Mouse (Mus musculus): ENCODE measurements around the gene Otoa. TPM values are rescaled to one million over a fixed set of nuclear protein-coding genes. Genes with fewer than 3 reads are reported as not detected.

The Otoa gene
- polyA plus RNA-seq, 1 experiment from 2014 or later, result 0.12 TPM

GRCm38 (mm10) chr7:121045671-121046453 lies 35.6 kb upstream of the Otoa start:
- Histone ChIP-seq H3K9ac (ENCODE audit: low read length) (no peak overlapping the region), H3K27ac (ENCODE audit: low read length) (no peak overlapping the region), H3K4me3 (ENCODE audit: low read length) (no peak overlapping the region), H3K36me3 (ENCODE audit: control insufficient read depth, insufficient read depth) (0 out of 2 replicates have a peak, but pooled peaks cover 5% of the 10 kb centered on the region), H3K4me1 (ENCODE audit: control insufficient read depth, insufficient read depth, low read length) (peaks cover 17% of the 10 kb centered on the region), H3K27me3 (ENCODE audit: control insufficient read depth, insufficient read depth, low read length) (no peaks in the 10 kb centered on the region), H3K4me2 (ENCODE audit: low read depth, low read length) (no peak overlapping the region), H3K9me3 (replicated peaks; ENCODE audit: control insufficient read depth, low read length) (no peaks in the 10 kb centered on the region)
- ATAC-seq (replicated peaks; ENCODE audit: extremely low read depth, insufficient read depth, low FRiP score), result no peak
- 83% methylated on average over 6 of the region's 6 CpGs for WGBS

GRCm38 (mm10) chr7:121047624-121048023 lies 33.8 kb upstream of the Otoa start:
- Histone ChIP-seq H3K36me3 (ENCODE audit: control insufficient read depth, insufficient read depth) (peaks cover 10% of the 10 kb centered on the region), H3K4me1 (ENCODE audit: control insufficient read depth, insufficient read depth, low read length) (peaks cover 9% of the 10 kb centered on the region), H3K4me3 (ENCODE audit: low read length) (no peak overlapping the region), H3K9ac (ENCODE audit: low read length) (no peak overlapping the region), H3K9me3 (replicated peaks; ENCODE audit: control insufficient read depth, low read length) (no peaks in the 10 kb centered on the region), H3K27me3 (ENCODE audit: control insufficient read depth, insufficient read depth, low read length) (no peaks in the 10 kb centered on the region), H3K4me2 (ENCODE audit: low read depth, low read length) (no peak overlapping the region), H3K27ac (ENCODE audit: low read length) (no peak overlapping the region)
- no peak for ATAC-seq (replicated peaks; ENCODE audit: extremely low read depth, insufficient read depth, low FRiP score)
- 89% methylated on average over 2 of the region's 2 CpGs for WGBS

GRCm38 (mm10) chr7:121053071-121053470 lies 28.4 kb upstream of the Otoa start:
- H3K4me2 ChIP-seq (ENCODE audit: low read depth, low read length), result no peak overlapping the region
- H3K36me3 ChIP-seq (ENCODE audit: control insufficient read depth, insufficient read depth), result peaks cover 21% of the 10 kb centered on the region
- H3K9ac ChIP-seq (ENCODE audit: low read length), result no peak overlapping the region
- 83% methylated on average over 4 of the region's 4 CpGs for WGBS
- no peaks in the 10 kb centered on the region for H3K4me1 ChIP-seq (ENCODE audit: control insufficient read depth, insufficient read depth, low read length)
- ATAC-seq (replicated peaks; ENCODE audit: extremely low read depth, insufficient read depth, low FRiP score), result no peak
- no peaks in the 10 kb centered on the region for H3K9me3 ChIP-seq (replicated peaks; ENCODE audit: control insufficient read depth, low read length)
- H3K4me3 ChIP-seq (ENCODE audit: low read length), result no peak overlapping the region
- no peak overlapping the region for H3K27ac ChIP-seq (ENCODE audit: low read length)
- H3K27me3 ChIP-seq (ENCODE audit: control insufficient read depth, insufficient read depth, low read length), result no peaks in the 10 kb centered on the region

- Histone ChIP-seq H3K27ac (ENCODE audit: low read length) (no peak overlapping the region), H3K27me3 (ENCODE audit: control insufficient read depth, insufficient read depth, low read length) (no peaks in the 10 kb centered on the region), H3K36me3 (ENCODE audit: control insufficient read depth, insufficient read depth) (0 out of 2 replicates have a peak, but pooled peaks cover 12% of the 10 kb centered on the region), H3K4me3 (ENCODE audit: low read length) (no peak overlapping the region), H3K9ac (ENCODE audit: low read length) (no peak overlapping the region), H3K9me3 (replicated peaks; ENCODE audit: control insufficient read depth, low read length) (no peaks in the 10 kb centered on the region), H3K4me2 (ENCODE audit: low read depth, low read length) (no peak overlapping the region), H3K4me1 (ENCODE audit: control insufficient read depth, insufficient read depth, low read length) (peaks cover 3% of the 10 kb centered on the region; the same call in 1 of the 2 replicates)
- WGBS, result 69% methylated on average over 6 of the region's 6 CpGs
- ATAC-seq (replicated peaks; ENCODE audit: extremely low read depth, insufficient read depth, low FRiP score), result no peak
Measured at GRCm38 (mm10) chr7:121059477-121060218, 21.8 kb upstream of the Otoa start.

- 42% methylated on average over 4 of the region's 4 CpGs for WGBS
- no peak for ATAC-seq (replicated peaks; ENCODE audit: extremely low read depth, insufficient read depth, low FRiP score)
Measured at GRCm38 (mm10) chr7:121064309-121064708, 17.1 kb upstream of the Otoa start.

GRCm38 (mm10) chr7:121071276-121071675 lies 10.2 kb upstream of the Otoa start:
- Histone ChIP-seq H3K4me1 (ENCODE audit: control insufficient read depth, insufficient read depth, low read length) (peaks cover 20% of the 10 kb centered on the region), H3K27me3 (ENCODE audit: control insufficient read depth, insufficient read depth, low read length) (no peaks in the 10 kb centered on the region), H3K27ac (ENCODE audit: low read length) (no peak overlapping the region), H3K36me3 (ENCODE audit: control insufficient read depth, insufficient read depth) (peaks cover 18% of the 10 kb centered on the region), H3K4me2 (ENCODE audit: low read depth, low read length) (no peak overlapping the region), H3K9me3 (replicated peaks; ENCODE audit: control insufficient read depth, low read length) (no peaks in the 10 kb centered on the region), H3K4me3 (ENCODE audit: low read length) (no peak overlapping the region), H3K9ac (ENCODE audit: low read length) (no peak overlapping the region)
- ATAC-seq (replicated peaks; ENCODE audit: extremely low read depth, insufficient read depth, low FRiP score), result no peak
- 86% methylated on average over 4 of the region's 4 CpGs for WGBS

More at GRCm38 (mm10) chr7:121064309-121064708, 17.1 kb upstream of the Otoa start:
- Histone ChIP-seq H3K9me3 (replicated peaks; ENCODE audit: control insufficient read depth, low read length) (no peaks in the 10 kb centered on the region), H3K4me3 (ENCODE audit: low read length) (no peak overlapping the region), H3K27ac (ENCODE audit: low read length) (no peak overlapping the region), H3K4me2 (ENCODE audit: low read depth, low read length) (no peak overlapping the region), H3K9ac (ENCODE audit: low read length) (no peak overlapping the region), H3K36me3 (ENCODE audit: control insufficient read depth, insufficient read depth) (peaks cover 9% of the 10 kb centered on the region; the same call in 1 of the 2 replicates), H3K4me1 (ENCODE audit: control insufficient read depth, insufficient read depth, low read length) (no peaks in the 10 kb centered on the region), H3K27me3 (ENCODE audit: control insufficient read depth, insufficient read depth, low read length) (no peaks in the 10 kb centered on the region)

- H3K27ac ChIP-seq (ENCODE audit: low read length), result no peak overlapping the region
- no peak overlapping the region for H3K4me3 ChIP-seq (ENCODE audit: low read length)
- 70% methylated on average over 5 of the region's 5 CpGs for WGBS
- H3K27me3 ChIP-seq (ENCODE audit: control insufficient read depth, insufficient read depth, low read length), result 0 out of 2 replicates have a peak, but pooled peaks cover 3% of the 10 kb centered on the region
- H3K36me3 ChIP-seq (ENCODE audit: control insufficient read depth, insufficient read depth), result peaks cover 25% of the 10 kb centered on the region
- no peak for ATAC-seq (replicated peaks; ENCODE audit: extremely low read depth, insufficient read depth, low FRiP score)
- no peak overlapping the region for H3K4me2 ChIP-seq (ENCODE audit: low read depth, low read length)
- peaks cover 20% of the 10 kb centered on the region for H3K4me1 ChIP-seq (ENCODE audit: control insufficient read depth, insufficient read depth, low read length)
- H3K9me3 ChIP-seq (replicated peaks; ENCODE audit: control insufficient read depth, low read length), result no peaks in the 10 kb centered on the region
- H3K9ac ChIP-seq (ENCODE audit: low read length), result no peak overlapping the region
Measured at GRCm38 (mm10) chr7:121072506-121072905, 8.9 kb upstream of the Otoa start.

GRCm38 (mm10) chr7:121074281-121074680 lies 7.2 kb upstream of the Otoa start, which contains the start of gene Igsf6:
Gene Igsf6, minus strand, starts transcription at chr7:121074572.
- peaks cover 21% of the 10 kb centered on the region for H3K36me3 ChIP-seq (ENCODE audit: control insufficient read depth, insufficient read depth)
- no peak within 1 kb of the TSS for H3K9ac ChIP-seq (ENCODE audit: low read length)

More at GRCm38 (mm10) chr7:121074281-121074680, 7.2 kb upstream of the Otoa start, which contains the start of gene Igsf6:
- H3K27ac ChIP-seq (ENCODE audit: low read length), result peak within 1 kb of the TSS; percentile 43
- no peak within 1 kb of the TSS for H3K4me3 ChIP-seq (ENCODE audit: low read length)
- no peak within 1 kb of the TSS for H3K4me2 ChIP-seq (ENCODE audit: low read depth, low read length)
- H3K4me1 ChIP-seq (ENCODE audit: control insufficient read depth, insufficient read depth, low read length), result peaks cover 20% of the 10 kb centered on the region
- WGBS, result 46% methylated on average over 11 of the region's 11 CpGs
- ATAC-seq (replicated peaks; ENCODE audit: extremely low read depth, insufficient read depth, low FRiP score), result no peak
- H3K9me3 ChIP-seq (replicated peaks; ENCODE audit: control insufficient read depth, low read length), result no peaks in the 10 kb centered on the region
- H3K27me3 ChIP-seq (ENCODE audit: control insufficient read depth, insufficient read depth, low read length), result 0 out of 2 replicates have a peak, but pooled peaks cover 3% of the 10 kb centered on the region

Measured in heart, embryonic 16.5 days (tissue).